17 mouse cellular contexts compared by ENCODE assay signal in the genomic region with DNA sequence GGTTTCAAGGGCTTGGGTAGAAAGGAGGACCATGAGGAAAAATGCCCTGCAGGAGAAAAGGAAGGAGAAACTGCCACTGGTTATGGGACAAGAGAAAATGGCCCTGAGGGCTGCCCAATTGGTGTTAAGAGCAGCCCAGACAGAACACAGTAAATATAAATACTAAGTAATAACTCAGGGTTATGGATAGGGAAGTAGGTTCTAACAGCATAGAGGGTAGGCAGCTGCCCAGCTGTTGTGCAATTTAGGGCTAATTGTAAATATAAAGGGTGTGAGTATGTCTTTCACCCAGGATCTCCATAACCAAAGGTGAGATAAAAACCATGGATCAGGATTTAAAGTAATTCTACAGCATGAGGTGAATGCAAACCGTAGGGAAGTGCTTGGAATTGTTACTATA.
"Had no signal": no experiment of that assay in that cellular context is flagged by ENCODE, and none has a peak within 500 bp of the region (broad histone marks: within the 10 kb centered on the region; RNA-seq: fewer than 3 reads in every experiment).

No protein-coding gene starts in this region.

- DNase-seq: left cerebral cortex, postnatal 4 days; liver; liver, embryonic 13.5 days; liver, postnatal 0 days; lung, adult 18-20 months; lung, adult 2 months; lung, embryonic 14.5 days; lung, postnatal 10 days; lung, postnatal 14 days; lung, postnatal 36 days; lung, postnatal 4 days; midbrain, embryonic 14.5 days had no signal

- ATAC-seq: liver, embryonic 12.5 days; liver, postnatal 0 days; lung, postnatal 0 days; midbrain, embryonic 13.5 days; midbrain, embryonic 15.5 days; midbrain, embryonic 16.5 days had no signal
